Mouse (Mus musculus): ENCODE results near the gene Mfap2.

Mfap2 gene

GRCm38 (mm10) chr4:140988706-140989290 is 21.4 kb upstream of the Mfap2 start:
- no peak for DNase-seq

GRCm38 (mm10) chr4:140989447-140989846 is 20.8 kb upstream of the Mfap2 start:
- DNase-seq: no peak

- no peak for DNase-seq
Measured at GRCm38 (mm10) chr4:140992215-140992614, 18.0 kb upstream of the Mfap2 start.

- DNase-seq: no peak
Measured at GRCm38 (mm10) chr4:140993846-140994245, 16.4 kb upstream of the Mfap2 start.

- DNase-seq: no peak
Measured at GRCm38 (mm10) chr4:140995811-140996210, 14.4 kb upstream of the Mfap2 start.

GRCm38 (mm10) chr4:140996812-140997211 is 13.4 kb upstream of the Mfap2 start:
- DNase-seq: no peak

GRCm38 (mm10) chr4:141005983-141006382 is 4.2 kb upstream of the Mfap2 start:
- DNase-seq: no peak

GRCm38 (mm10) chr4:141008028-141008427 is 2.2 kb upstream of the Mfap2 start:
- no peak for DNase-seq

GRCm38 (mm10) chr4:141010526-141010925 is 308 bp downstream of the Mfap2 start:
- DNase-seq: peak; percentile 36

GRCm38 (mm10) chr4:141010941-141011429 is 767 bp downstream of the Mfap2 start:
- no peak for DNase-seq

- DNase-seq: no peak
Measured at GRCm38 (mm10) chr4:141011556-141012328, 1.5 kb downstream of the Mfap2 start.

GRCm38 (mm10) chr4:141012558-141012957 is 2.3 kb downstream of the Mfap2 start:
- no peak for DNase-seq

GRCm38 (mm10) chr4:141014114-141014513 is 3.9 kb downstream of the Mfap2 start:
- DNase-seq: no peak

- no peak for DNase-seq
Measured at GRCm38 (mm10) chr4:141014856-141015255, 4.6 kb downstream of the Mfap2 start.

- DNase-seq: no peak
Measured at GRCm38 (mm10) chr4:141015356-141015755, 5.1 kb downstream of the Mfap2 start.

- no peak for DNase-seq
Measured at GRCm38 (mm10) chr4:141016311-141016710, 6.1 kb downstream of the Mfap2 start.

GRCm38 (mm10) chr4:141017657-141018436 is 7.6 kb downstream of the Mfap2 start:
- DNase-seq: no peak

GRCm38 (mm10) chr4:141020220-141020619 is 10.0 kb downstream of the Mfap2 start:
- no peak for DNase-seq

GRCm38 (mm10) chr4:141020811-141021613 is 10.8 kb downstream of the Mfap2 start:
- no peak for DNase-seq

- no peak for DNase-seq
Measured at GRCm38 (mm10) chr4:141021614-141021929, 11.4 kb downstream of the Mfap2 start.

GRCm38 (mm10) chr4:141024052-141024451 is 13.8 kb downstream of the Mfap2 start:
- DNase-seq: no peak

- no peak for DNase-seq
Measured at GRCm38 (mm10) chr4:141024992-141025391, 14.8 kb downstream of the Mfap2 start.

Data from thymus, postnatal 14 days (tissue).